Mouse (Mus musculus): ENCODE results near the gene Slc35f1.

DNA sequence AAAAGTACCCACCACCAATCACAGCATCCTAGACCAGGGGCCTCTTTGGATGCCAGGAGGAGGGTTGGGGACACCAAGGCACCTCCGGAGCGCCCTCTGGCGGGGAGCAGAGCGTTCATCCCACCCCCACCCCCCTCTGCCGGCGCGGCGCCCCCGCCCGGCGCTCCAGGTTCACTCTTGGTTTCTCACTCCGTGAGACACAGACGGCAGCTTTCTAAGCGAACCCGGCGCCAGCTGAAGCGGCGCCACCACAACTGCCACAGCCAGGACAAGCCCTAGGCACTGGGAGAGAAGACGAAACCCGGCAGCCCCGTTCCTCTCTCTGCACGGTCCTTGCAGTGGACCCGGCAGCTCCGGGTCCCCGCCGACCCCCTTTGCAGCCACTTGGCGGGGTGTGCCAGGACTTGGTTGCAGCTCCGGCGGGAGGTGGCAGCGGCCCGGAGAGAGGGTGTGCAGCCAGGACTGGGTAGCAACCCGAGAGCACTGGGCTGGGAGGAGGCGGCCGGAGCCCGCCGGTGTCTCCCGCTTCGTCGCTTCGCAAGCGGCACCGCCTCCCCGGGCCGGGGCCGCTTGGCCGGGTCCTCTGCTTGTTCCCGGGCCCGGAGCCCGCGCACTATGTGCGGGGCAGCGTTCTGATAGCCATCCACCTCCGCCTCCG, at the start of gene Slc35f1:
- no peak for TF ChIP-seq POLR2A (IDR thresholded peaks at IDR 0.05; ENCODE audit: control insufficient read depth in 1 of 2, insufficient read depth in 1 of 2, low read depth in 1 of 2, low read length in 2 of 2, poor library complexity in 1 of 2)
- no peak for TF ChIP-seq HCFC1 (IDR thresholded peaks at IDR 0.05; ENCODE audit: low read depth, low read length)
- TF ChIP-seq CTCF (IDR thresholded peaks at IDR 0.05 in 2 of 3, conservative IDR thresholded peaks at IDR 0.05 in 1 of 3; ENCODE audit: control insufficient read depth in 1 of 3, insufficient read depth in 1 of 3, low read depth in 2 of 3, low read length in 3 of 3, poor library complexity in 1 of 3, severe bottlenecking in 1 of 3) = peak in 1 of 3 experiments; percentile 13; a peak in 1 of 6 replicates
- no peak for TF ChIP-seq BHLHE40 (IDR thresholded peaks at IDR 0.05; ENCODE audit: borderline replicate concordance, low read depth, low read length)
- no peak for TF ChIP-seq MAFK (IDR thresholded peaks at IDR 0.05; ENCODE audit: borderline replicate concordance, low read depth, low read length)
- TF ChIP-seq JUND (IDR thresholded peaks at IDR 0.05; ENCODE audit: low read depth, low read length) = no peak
- TF ChIP-seq USF2 (IDR thresholded peaks at IDR 0.05; ENCODE audit: borderline replicate concordance in 1 of 2, insufficient read depth in 1 of 2, low read depth in 1 of 2, low read length in 2 of 2) = no peak
- no peak for TF ChIP-seq NRF1 (IDR thresholded peaks at IDR 0.05; ENCODE audit: insufficient read depth, low read depth, low read length, poor library complexity, severe bottlenecking)
- no peak for TF ChIP-seq EP300 (IDR thresholded peaks at IDR 0.05; ENCODE audit: low read depth in 1 of 2, low read length in 2 of 2)
- TF ChIP-seq TAL1 (IDR thresholded peaks at IDR 0.05; ENCODE audit: low read length) = no peak
- no peak for TF ChIP-seq SMC3 (IDR thresholded peaks at IDR 0.05; ENCODE audit: low read depth, low read length)

Data from MEL (cell line).